Mouse (Mus musculus): ENCODE data around the gene Gm11060. TPM values are rescaled to one million over a fixed set of nuclear protein-coding genes. Genes with fewer than 3 reads are reported as not detected.

The Gm11060 gene
- polyA plus RNA-seq, 1 experiment from 2014 or later = not detected

Other genes starting within 250 kb of the Gm11060 start
- 1.1 TPM in 2 replicates for gene Prrg4, start 242.1 kb upstream of the Gm11060 start, polyA plus RNA-seq (2016; fragmentation: Nextera tagmentation; extraction: Ambion mirVana)
- 7.2 and 9.7 TPM in 2 replicates for gene Ccdc73, start 224.2 kb upstream of the Gm11060 start, polyA plus RNA-seq (2016; fragmentation: Nextera tagmentation; extraction: Ambion mirVana)
- gene Eif3m, start 74.9 kb upstream of the Gm11060 start, polyA plus RNA-seq (2016; fragmentation: Nextera tagmentation; extraction: Ambion mirVana) = 207 and 214 TPM in 2 replicates
- 29.0 and 30.7 TPM in 2 replicates for gene Wt1, start 34.5 kb downstream of the Gm11060 start, polyA plus RNA-seq (2016; fragmentation: Nextera tagmentation; extraction: Ambion mirVana)
- 0.99 and 1.1 TPM in 2 replicates for gene Them7, start 132.3 kb downstream of the Gm11060 start, polyA plus RNA-seq (2016; fragmentation: Nextera tagmentation; extraction: Ambion mirVana)